In genomic region chr4:114377531-114377930, GRCm38 (mm10) we compare ENCODE assay signal across 21 mouse cellular contexts. TPM values are rescaled to one million over a fixed set of nuclear protein-coding genes. Genes with fewer than 3 reads are reported as not detected.
DNase-seq lines count a peak whose midpoint lies in the region; ATAC-seq lines count a peak whose summit lies in the region.
"Had no signal": no experiment of that assay in that cellular context is flagged by ENCODE, and none has a peak within 500 bp of the region (broad histone marks: within the 10 kb centered on the region; RNA-seq: fewer than 3 reads in every experiment).

No protein-coding gene starts in this region.

- H3K27me3 ChIP-seq in kidney, embryonic 14.5 days (ENCODE audit: control insufficient read depth, insufficient read depth, low read length): no peaks in the 10 kb centered on the region
- no peaks in the 10 kb centered on the region for H3K27me3 ChIP-seq in limb, embryonic 15.5 days
- no peaks in the 10 kb centered on the region for H3K27me3 ChIP-seq in midbrain, embryonic 15.5 days (replicated peaks)
- H3K27me3 ChIP-seq: forebrain, embryonic 15.5 days; hindbrain, embryonic 12.5 days; liver, embryonic 15.5 days; midbrain, embryonic 12.5 days; neural tube, embryonic 13.5 days had no signal

- ATAC-seq in kidney, embryonic 14.5 days (ENCODE audit: low FRiP score, low TSS enrichment): no peak
- peak; percentile 61; the same call in 1 of the 2 replicates for ATAC-seq in limb, embryonic 15.5 days (ENCODE audit: insufficient number of reproducible peaks, low FRiP score, low TSS enrichment, low read depth)
- no peak for ATAC-seq in midbrain, embryonic 15.5 days (replicated peaks)
- ATAC-seq: forebrain, embryonic 15.5 days; Patski had no signal

- peak; percentile 79 for DNase-seq in kidney, adult 11 months
- DNase-seq in kidney, adult 9 months: peak; percentile 69
- peak; percentile 57 to 67 for DNase-seq in kidney, postnatal 36 days
- no peak for DNase-seq in spleen, postnatal 14 days (ENCODE audit: low spot score in 2 of 2)
- no peak for DNase-seq in liver
- DNase-seq: adrenal gland, postnatal 10 days; cerebellum, postnatal 14 days; embryo, embryonic 11 days; heart, postnatal 14 days; lung, postnatal 10 days; thymus, postnatal 36 days had no signal

- no peak overlapping the region for H3K9ac ChIP-seq in kidney, embryonic 14.5 days (ENCODE audit: low read depth, low read length)
- no peak overlapping the region for H3K9ac ChIP-seq in limb, embryonic 15.5 days
- no peak overlapping the region for H3K9ac ChIP-seq in midbrain, embryonic 15.5 days
- H3K9ac ChIP-seq: forebrain, embryonic 15.5 days; heart, embryonic 12.5 days; hindbrain, embryonic 12.5 days; liver, embryonic 15.5 days; midbrain, embryonic 12.5 days; neural tube, embryonic 13.5 days had no signal

- H3K4me2 ChIP-seq in kidney, embryonic 14.5 days (replicated peaks; ENCODE audit: low read depth, low read length): no peak overlapping the region
- H3K4me2 ChIP-seq in limb, embryonic 15.5 days: no peak overlapping the region
- H3K4me2 ChIP-seq in midbrain, embryonic 15.5 days: no peak overlapping the region
- H3K4me2 ChIP-seq: forebrain, embryonic 15.5 days; heart, embryonic 12.5 days; hindbrain, embryonic 12.5 days; liver, embryonic 15.5 days; midbrain, embryonic 12.5 days; neural tube, embryonic 13.5 days had no signal

- H3K9me3 ChIP-seq in kidney, embryonic 14.5 days (ENCODE audit: control insufficient read depth, low read length): no peaks in the 10 kb centered on the region
- H3K9me3 ChIP-seq in limb, embryonic 15.5 days: no peaks in the 10 kb centered on the region
- no peaks in the 10 kb centered on the region for H3K9me3 ChIP-seq in midbrain, embryonic 15.5 days
- H3K9me3 ChIP-seq: forebrain, embryonic 15.5 days; heart, embryonic 12.5 days; hindbrain, embryonic 12.5 days; liver, embryonic 15.5 days; midbrain, embryonic 12.5 days; neural tube, embryonic 13.5 days had no signal

- H3K27ac ChIP-seq in kidney, embryonic 14.5 days (ENCODE audit: low read depth, low read length): no peak overlapping the region
- peak overlapping the region; percentile 69 for H3K27ac ChIP-seq in limb, embryonic 15.5 days
- no peak overlapping the region for H3K27ac ChIP-seq in midbrain, embryonic 15.5 days
- H3K27ac ChIP-seq: forebrain, embryonic 15.5 days; hindbrain, embryonic 12.5 days; liver, embryonic 15.5 days; midbrain, embryonic 12.5 days; neural tube, embryonic 13.5 days had no signal

- no peaks in the 10 kb centered on the region for H3K4me1 ChIP-seq in kidney, embryonic 14.5 days (ENCODE audit: control insufficient read depth, insufficient read depth, low read length)
- peaks cover 23% of the 10 kb centered on the region for H3K4me1 ChIP-seq in limb, embryonic 15.5 days
- H3K4me1 ChIP-seq in midbrain, embryonic 15.5 days: no peaks in the 10 kb centered on the region
- H3K4me1 ChIP-seq: forebrain, embryonic 15.5 days; hindbrain, embryonic 12.5 days; liver, embryonic 15.5 days; neural tube, embryonic 13.5 days had no signal

- H3K36me3 ChIP-seq in kidney, embryonic 14.5 days (ENCODE audit: control insufficient read depth, insufficient read depth, low read length): no peaks in the 10 kb centered on the region
- no peaks in the 10 kb centered on the region for H3K36me3 ChIP-seq in limb, embryonic 15.5 days
- no peaks in the 10 kb centered on the region for H3K36me3 ChIP-seq in midbrain, embryonic 15.5 days (replicated peaks)
- H3K36me3 ChIP-seq: forebrain, embryonic 15.5 days; heart, embryonic 12.5 days; hindbrain, embryonic 12.5 days; liver, embryonic 15.5 days; midbrain, embryonic 12.5 days; neural tube, embryonic 13.5 days had no signal

- no peak overlapping the region for H3K4me3 ChIP-seq in kidney, embryonic 14.5 days (ENCODE audit: low read length)
- no peak overlapping the region for H3K4me3 ChIP-seq in limb, embryonic 15.5 days
- H3K4me3 ChIP-seq in midbrain, embryonic 15.5 days: no peak overlapping the region
- H3K4me3 ChIP-seq: forebrain, embryonic 15.5 days; heart, embryonic 12.5 days; hindbrain, embryonic 12.5 days; liver, embryonic 15.5 days; midbrain, embryonic 12.5 days; neural tube, embryonic 13.5 days had no signal

- WGBS in kidney, embryonic 14.5 days: 89% methylated on average over 11 of the region's 11 CpGs
- 32% methylated on average over 11 of the region's 11 CpGs for WGBS in limb, embryonic 15.5 days
- 90% methylated on average over 11 of the region's 11 CpGs for WGBS in midbrain, embryonic 15.5 days

RNA-seq across cellular contexts. Expression of gene Trabd2b, which starts 29.0 kb away (rescaled TPM):
- polyA plus RNA-seq in kidney, embryonic 14.5 days (2014; fragmentation: Nextera tagmentation; extraction: Ambion mirVana): 4.1 and 5.0 TPM in 2 replicates
- 2.7 and 3.1 TPM in 2 replicates for polyA plus RNA-seq in limb, embryonic 15.5 days (2015; fragmentation: Nextera tagmentation; extraction: Ambion mirVana)
- polyA plus RNA-seq in midbrain, embryonic 15.5 days (2015; fragmentation: Nextera tagmentation; extraction: Ambion mirVana): 0.60 and 0.65 TPM in 2 replicates

Comparison
In these comparisons a context has a peak if more than half of its experiments do, and no peak if none do; other contexts are left out.
1. DNase-seq: peak in kidney, adult 11 months (single experiment), kidney, adult 9 months (single experiment) and kidney, postnatal 36 days (2 of 2); none in spleen, postnatal 14 days (0 of 2) and liver (single experiment).